Mouse (Mus musculus) CD4-positive naive resting alpha-beta T cell, adult 57 days (primary cell): ENCODE results near the gene Itsn2. TPM values are rescaled to one million over a fixed set of nuclear protein-coding genes. Genes with fewer than 3 reads are reported as not detected.

Source experiments
- total RNA-seq: library from RNA; stranded (reverse); gene quantifications from one replicate; pipeline ENCODE4 v1.2.4, GENCODE M21; 2023

The Itsn2 gene
- total RNA-seq: 210 TPM

GRCm38 (mm10) chr12:4592541-4593165 lies at the start of gene Itsn2, which contains the start of gene Gm3625:
Gene Itsn2 (plus strand): TSS chr12:4592638.
Gene Gm3625 (minus strand): TSS chr12:4592927.

DNA sequence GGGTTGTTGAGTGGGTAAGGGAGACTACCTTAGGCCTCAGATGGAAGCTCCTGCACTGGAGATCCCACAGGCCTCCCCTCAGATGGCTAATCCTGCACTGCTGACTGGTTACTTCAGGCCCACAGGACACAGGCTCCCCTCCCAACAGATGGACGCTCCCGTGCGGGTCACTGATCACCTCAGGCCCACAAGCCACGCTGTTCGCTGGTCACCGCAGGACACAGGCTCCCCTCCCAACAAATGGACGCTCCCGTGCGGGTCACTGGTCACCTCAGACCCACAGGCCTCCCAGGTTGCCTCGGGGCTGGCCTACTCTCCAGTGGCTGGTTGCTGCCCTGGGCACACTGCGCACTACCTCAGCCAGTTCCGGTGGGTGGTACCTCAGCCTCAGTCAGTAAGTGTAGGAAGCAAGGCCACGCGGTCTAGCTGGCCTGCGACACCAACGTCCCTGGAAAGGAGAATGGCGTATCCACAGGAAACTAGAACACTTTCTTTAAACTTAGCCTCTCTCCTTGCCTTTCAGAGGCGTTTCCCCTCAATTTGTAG lies 145.7 kb downstream of the Itsn2 start, which contains the start of gene Fam228a:
Gene Fam228a, minus strand, starts transcription at position 400 of the 546 bp plus-strand sequence.

Other genes starting within 250 kb of the Itsn2 start
- gene Ncoa1, start 115.5 kb upstream of the Itsn2 start, total RNA-seq: 46.3 TPM
- gene Gm3625, start 289 bp downstream of the Itsn2 start, total RNA-seq: not detected
- not detected for gene Fam228a, start 145.8 kb downstream of the Itsn2 start, total RNA-seq
- gene Pfn4, start 176.4 kb downstream of the Itsn2 start, total RNA-seq: 1.9 TPM
- 5.5 TPM for gene Fam228b, start 176.6 kb downstream of the Itsn2 start, total RNA-seq
- 129 TPM for gene Sf3b6, start 224.9 kb downstream of the Itsn2 start, total RNA-seq
- gene Fkbp1b, start 249.0 kb downstream of the Itsn2 start, total RNA-seq: 1.2 TPM